Mouse (Mus musculus) liver, embryonic 13.5 days (tissue): Measurements from ENCODE around the gene Atp6v0e2. TPM values are rescaled to one million over a fixed set of nuclear protein-coding genes. Genes with fewer than 3 reads are reported as not detected.

Experiments
- ATAC-seq: fragments of 200-750 bp; cut with Nextera tagmentation; 2 replicates; pipeline ENCODE4 v1.8.0; 2017; ENCODE audit warnings: low read depth, mild to moderate bottlenecking, moderate number of reproducible peaks, moderate library complexity
- DNase-seq: peaks from one replicate; pipeline ENCODE4 v3.0.0; 2022
- H3K27ac ChIP-seq: fragments of 300-500 bp; sonication (generic); 2 replicates; pipeline ENCODE4 v1.5.1; 2015; ENCODE audit warnings: moderate library complexity, mild to moderate bottlenecking, inconsistent platforms
- H3K27me3 ChIP-seq: fragments of 300-500 bp; sonication (generic); 2 replicates; pipeline ENCODE4 v1.6.1; 2015; ENCODE audit warnings: mild to moderate bottlenecking, inconsistent platforms
- H3K36me3 ChIP-seq: fragments of 300-500 bp; sonication (generic); 2 replicates; pipeline ENCODE4 v1.6.1; 2015; ENCODE audit warnings: mild to moderate bottlenecking, inconsistent platforms
- H3K4me1 ChIP-seq: fragments of 300-500 bp; sonication (generic); replicated peaks from 2 replicates; pipeline ENCODE4 v1.6.1; 2015; ENCODE audit warnings: inconsistent platforms
- H3K4me2 ChIP-seq: fragments of 300-500 bp; sonication (generic); 2 replicates; pipeline ENCODE4 v1.6.1; 2015; ENCODE audit warnings: inconsistent platforms, mild to moderate bottlenecking, moderate library complexity
- H3K4me3 ChIP-seq: fragments of 300-500 bp; sonication (generic); replicated peaks from 2 replicates; pipeline ENCODE4 v1.5.1; 2015; ENCODE audit warnings: mild to moderate bottlenecking, inconsistent platforms
- H3K9ac ChIP-seq: fragments of 300-500 bp; sonication (generic); 2 replicates; pipeline ENCODE4 v1.6.1; 2015; ENCODE audit warnings: mild to moderate bottlenecking, inconsistent platforms
- H3K9me3 ChIP-seq: fragments of 300-500 bp; sonication (generic); replicated peaks from 2 replicates; pipeline ENCODE4 v1.6.1; 2016; ENCODE audit warnings: inconsistent platforms
- WGBS: fragments of 180-500 bp; shearing (Covaris S2); methylation state at CpG from one replicate; pipeline ENCODE4 v1.1.7; 2015; ENCODE audit not compliant: insufficient replicate concordance; 5-methylcytosine and 5-hydroxymethylcytosine counted together
- polyA plus RNA-seq: library from polyadenylated mRNA; unstranded; fragments of >200 nt; fragmentation: Nextera tagmentation; extraction: Ambion mirVana; gene quantifications from 2 replicates; pipeline ENCODE4 v1.2.1, GENCODE M21; 2015

Gene Atp6v0e2
- polyA plus RNA-seq, 1 experiment from 2014 or later: 1.6 TPM

DNA sequence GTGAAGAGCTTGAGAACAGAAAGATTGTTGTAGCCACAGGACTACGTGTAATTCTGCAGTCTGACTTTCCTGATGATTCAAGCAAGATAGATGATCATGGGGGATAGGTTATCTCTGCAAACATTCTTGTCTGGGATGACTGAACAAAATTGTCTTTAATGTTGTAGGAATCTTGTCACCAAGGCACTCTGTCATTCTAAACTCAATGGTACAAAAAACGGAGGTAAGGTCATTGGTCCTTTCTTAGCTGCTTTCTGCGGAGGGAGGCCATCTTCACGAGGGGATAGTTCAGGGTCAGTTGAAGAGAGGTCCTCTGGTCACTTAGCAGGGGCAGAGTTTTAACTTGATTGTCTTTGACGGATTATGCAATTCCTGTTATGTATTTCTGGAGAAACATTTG, 41.3 kb downstream of the Atp6v0e2 start:
- Histone ChIP-seq H3K27ac (no peak overlapping the region), H3K27me3 (no peaks in the 10 kb centered on the region), H3K36me3 (no peaks in the 10 kb centered on the region), H3K4me3 (no peak overlapping the region), H3K9me3 (no peaks in the 10 kb centered on the region), H3K4me1 (no peaks in the 10 kb centered on the region), H3K9ac (no peak overlapping the region), H3K4me2 (no peak overlapping the region)
- DNase-seq: no peak
- no peak for ATAC-seq
- WGBS: 35% methylated on average over 5 of the region's 5 CpGs

GRCm38 (mm10) chr6:48579215-48579648, 41.8 kb downstream of the Atp6v0e2 start:
- H3K4me1 ChIP-seq: no peaks in the 10 kb centered on the region
- H3K4me2 ChIP-seq: no peak overlapping the region
- no peaks in the 10 kb centered on the region for H3K36me3 ChIP-seq
- no peaks in the 10 kb centered on the region for H3K9me3 ChIP-seq
- no peak overlapping the region for H3K9ac ChIP-seq
- ATAC-seq (no peak), DNase-seq (no peak)
- no peak overlapping the region for H3K4me3 ChIP-seq
- no peaks in the 10 kb centered on the region for H3K27me3 ChIP-seq
- 9% methylated on average over 5 of the region's 5 CpGs for WGBS
- no peak overlapping the region for H3K27ac ChIP-seq

DNA sequence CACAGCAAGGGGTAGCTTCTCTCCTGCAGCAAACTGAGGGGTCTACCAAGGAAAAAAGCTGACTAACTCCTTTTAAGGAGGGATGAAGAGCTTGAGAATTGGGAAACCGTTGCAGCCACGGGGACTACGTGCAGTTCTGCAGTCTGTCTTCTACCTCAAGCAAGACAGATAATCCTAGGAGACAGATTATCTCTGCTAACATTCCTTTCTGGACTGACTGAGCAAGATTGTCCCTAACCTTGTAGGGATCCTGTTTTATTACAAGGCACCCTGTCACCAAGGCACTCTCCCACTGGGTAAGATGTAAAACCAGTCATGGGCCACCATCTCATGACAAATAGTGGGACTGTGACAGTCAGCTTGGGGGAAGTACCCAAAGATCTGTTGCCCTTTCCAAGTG, 43.8 kb downstream of the Atp6v0e2 start:
- WGBS: 34% methylated on average over 3 of the region's 3 CpGs
- ATAC-seq (no peak), DNase-seq (no peak)
- Histone ChIP-seq H3K27me3 (no peaks in the 10 kb centered on the region), H3K9me3 (0 out of 2 replicates have a peak, but pooled peaks cover 2% of the 10 kb centered on the region), H3K4me2 (no peak overlapping the region), H3K27ac (no peak overlapping the region), H3K9ac (no peak overlapping the region), H3K4me1 (no peaks in the 10 kb centered on the region), H3K4me3 (no peak overlapping the region), H3K36me3 (no peaks in the 10 kb centered on the region)

DNA sequence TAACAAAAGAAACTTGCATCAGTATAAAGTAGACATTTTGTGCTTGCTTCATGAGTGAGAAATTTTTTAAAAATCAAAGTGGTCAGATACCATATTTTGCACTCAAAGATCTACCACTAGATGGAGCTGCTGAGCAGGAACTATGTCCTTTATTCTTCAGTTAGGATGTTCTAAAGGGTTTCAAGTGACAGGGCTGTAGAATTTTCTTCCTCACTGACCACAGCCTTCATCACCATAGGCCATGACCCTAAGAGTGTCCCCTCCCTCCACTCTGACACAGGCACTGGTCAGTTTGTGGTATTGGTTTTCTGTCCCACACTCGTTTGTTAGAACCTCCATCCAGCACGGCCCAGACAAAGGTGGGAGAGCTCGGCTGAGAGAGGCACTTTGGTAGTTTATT, 44.6 kb downstream of the Atp6v0e2 start:
- Histone ChIP-seq H3K27ac (no peak overlapping the region), H3K9me3 (0 out of 2 replicates have a peak, but pooled peaks cover 5% of the 10 kb centered on the region), H3K4me3 (no peak overlapping the region), H3K27me3 (no peaks in the 10 kb centered on the region), H3K9ac (no peak overlapping the region), H3K36me3 (no peaks in the 10 kb centered on the region), H3K4me2 (no peak overlapping the region), H3K4me1 (no peaks in the 10 kb centered on the region)
- no peak for ATAC-seq
- DNase-seq: no peak
- 70% methylated on average over 3 of the region's 3 CpGs for WGBS

GRCm38 (mm10) chr6:48589194-48589750, 51.9 kb downstream of the Atp6v0e2 start, which contains the start of gene Gm45021:
TSS of gene Gm45021 (plus strand) at chr6:48589610.
- Histone ChIP-seq H3K9ac (no peak within 1 kb of the TSS), H3K36me3 (no peaks in the 10 kb centered on the region), H3K9me3 (0 out of 2 replicates have a peak, but pooled peaks cover 5% of the 10 kb centered on the region), H3K4me2 (no peak within 1 kb of the TSS), H3K27ac (no peak within 1 kb of the TSS), H3K27me3 (no peaks in the 10 kb centered on the region), H3K4me1 (peaks cover 23% of the 10 kb centered on the region), H3K4me3 (no peak within 1 kb of the TSS)
- no peak for DNase-seq
- ATAC-seq: no peak
- WGBS: 21% methylated on average over 6 of the region's 6 CpGs

Other genes with a start within 250 kb of the Atp6v0e2 start
- 1.8 and 2.0 TPM in 2 replicates for gene Krba1, start 142.0 kb upstream of the Atp6v0e2 start, polyA plus RNA-seq
- 1.8 and 1.9 TPM in 2 replicates for gene Zfp467, start 91.8 kb upstream of the Atp6v0e2 start, polyA plus RNA-seq
- gene Sspo, start 89.4 kb upstream of the Atp6v0e2 start, polyA plus RNA-seq: 0.08 TPM in 1 of 2 replicates, not detected in the other
- gene Lrrc61, start 17.2 kb downstream of the Atp6v0e2 start, polyA plus RNA-seq: 0.81 and 1.5 TPM in 2 replicates
- gene Rarres2, start 35.2 kb downstream of the Atp6v0e2 start, polyA plus RNA-seq: 8.4 and 10.0 TPM in 2 replicates
- gene Gm45021, start 52.0 kb downstream of the Atp6v0e2 start, polyA plus RNA-seq: not detected in 2 replicates
- 8.1 and 10.4 TPM in 2 replicates for gene Repin1, start 56.3 kb downstream of the Atp6v0e2 start, polyA plus RNA-seq
- gene Gm44965, start 56.3 kb downstream of the Atp6v0e2 start, polyA plus RNA-seq: not detected in 2 replicates
- gene Zfp775, start 64.4 kb downstream of the Atp6v0e2 start, polyA plus RNA-seq: 1.9 and 2.0 TPM in 2 replicates
- 0.20 and 0.28 TPM in 2 replicates for gene AI854703, start 89.1 kb downstream of the Atp6v0e2 start, polyA plus RNA-seq
- gene Gimap8, start 109.6 kb downstream of the Atp6v0e2 start, polyA plus RNA-seq: 0.73 and 0.93 TPM in 2 replicates
- 10.9 and 12.1 TPM in 2 replicates for gene Gimap9, start 138.5 kb downstream of the Atp6v0e2 start, polyA plus RNA-seq
- gene Gimap4, start 146.9 kb downstream of the Atp6v0e2 start, polyA plus RNA-seq: 11.6 and 12.3 TPM in 2 replicates
- 8.4 and 9.4 TPM in 2 replicates for gene Gimap6, start 170.6 kb downstream of the Atp6v0e2 start, polyA plus RNA-seq
- 1.6 TPM in 2 replicates for gene Gm28053, start 181.0 kb downstream of the Atp6v0e2 start, polyA plus RNA-seq
- 0.10 and 0.14 TPM in 2 replicates for gene Gimap7, start 181.0 kb downstream of the Atp6v0e2 start, polyA plus RNA-seq
- gene Gimap1, start 201.4 kb downstream of the Atp6v0e2 start, polyA plus RNA-seq: 6.4 and 6.5 TPM in 2 replicates
- 2.8 and 3.3 TPM in 2 replicates for gene Gimap5, start 208.6 kb downstream of the Atp6v0e2 start, polyA plus RNA-seq
- 0.05 TPM in 1 of 2 replicates, not detected in the other for gene Gimap3, start 233.2 kb downstream of the Atp6v0e2 start, polyA plus RNA-seq